Comparison of ENCODE assay signal across 9 mouse cellular contexts in the genomic region with DNA sequence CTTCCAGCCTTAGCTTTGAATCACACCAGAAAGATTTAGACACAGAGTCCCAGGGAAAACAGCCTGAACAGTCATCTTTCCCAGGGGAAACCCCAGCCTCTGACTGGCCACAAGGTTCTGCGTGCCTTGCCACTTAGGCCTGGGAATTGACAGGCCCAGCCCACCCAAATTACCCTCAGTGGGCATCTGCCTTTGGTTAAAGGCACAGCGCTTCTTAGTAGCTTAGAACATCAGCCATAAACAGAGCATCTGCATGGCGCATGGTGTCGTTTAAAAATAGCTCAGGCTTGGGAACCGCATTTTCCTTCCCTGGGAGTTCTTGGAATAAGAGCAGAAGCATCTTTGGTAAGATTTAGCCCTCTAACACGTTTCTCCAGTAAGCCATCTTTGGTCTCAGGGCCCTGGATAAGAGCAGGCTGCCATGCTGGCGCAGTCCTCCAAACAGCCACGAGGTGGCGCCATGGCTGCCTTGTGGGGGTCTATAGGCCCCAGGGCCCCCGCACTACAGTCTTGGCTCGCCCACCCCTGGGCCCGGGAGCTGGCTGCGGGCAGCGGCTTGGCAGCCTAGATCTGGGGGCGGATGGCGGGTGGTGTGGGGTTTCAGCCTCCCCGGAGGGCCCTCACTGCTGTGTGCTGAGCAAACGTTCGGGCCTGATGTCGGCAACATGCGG.
DNase-seq lines count a peak whose midpoint lies in the region; ATAC-seq and TF ChIP-seq lines count a peak whose summit lies in the region.
"Had no signal": no experiment of that assay in that cellular context is flagged by ENCODE, and none has a peak within 500 bp of the region (broad histone marks: within the 10 kb centered on the region; RNA-seq: fewer than 3 reads in every experiment).

No protein-coding gene starts in this region.

- no peak overlapping the region for H3K9ac ChIP-seq in forebrain, embryonic 13.5 days
- H3K9ac ChIP-seq in liver, adult 2 months (ENCODE audit: low read depth, low read length): no peak overlapping the region
- no peak overlapping the region for H3K9ac ChIP-seq in neural tube, embryonic 12.5 days
- H3K9ac ChIP-seq: stomach, embryonic 15.5 days had no signal

- H3K79me2 ChIP-seq in liver, adult 2 months (ENCODE audit: control insufficient read depth, insufficient read depth, low read length): no peaks in the 10 kb centered on the region

- DNase-seq in right cerebral cortex, postnatal 4 days: peak; percentile 59
- DNase-seq in right cerebral cortex, postnatal 36 days (ENCODE audit: low spot score in 2 of 2): no peak
- DNase-seq in heart, postnatal 4 days: peak; percentile 76
- no peak for DNase-seq in liver, adult 2 months (ENCODE audit: extremely low read depth, low read depth, low spot score)
- DNase-seq in MN1 (ENCODE audit: low spot score): no peak

- no peak overlapping the region for H3K4me3 ChIP-seq in bone marrow, adult 2 months (replicated peaks; ENCODE audit: control insufficient read depth, low read depth, low read length)
- no peak overlapping the region for H3K4me3 ChIP-seq in forebrain, embryonic 13.5 days
- H3K4me3 ChIP-seq in liver, adult 2 months (ENCODE audit: insufficient read depth, low read depth, low read length): no peak overlapping the region
- H3K4me3 ChIP-seq in neural tube, embryonic 12.5 days: no peak overlapping the region
- H3K4me3 ChIP-seq: stomach, embryonic 15.5 days had no signal

- H3K27me3 ChIP-seq in forebrain, embryonic 13.5 days: 0 out of 2 replicates have a peak, but pooled peaks cover 4% of the 10 kb centered on the region
- no peaks in the 10 kb centered on the region for H3K27me3 ChIP-seq in liver, adult 2 months (ENCODE audit: control insufficient read depth, insufficient read depth, low read length)
- no peaks in the 10 kb centered on the region for H3K27me3 ChIP-seq in neural tube, embryonic 12.5 days (replicated peaks)
- H3K27me3 ChIP-seq: stomach, embryonic 15.5 days had no signal

- no peaks in the 10 kb centered on the region for H3K4me1 ChIP-seq in bone marrow, adult 2 months (ENCODE audit: control insufficient read depth, insufficient read depth, low read length)
- peaks cover 14% of the 10 kb centered on the region for H3K4me1 ChIP-seq in forebrain, embryonic 13.5 days
- H3K4me1 ChIP-seq in liver, adult 2 months (ENCODE audit: control insufficient read depth, insufficient read depth, low read length): no peaks in the 10 kb centered on the region
- H3K4me1 ChIP-seq in neural tube, embryonic 12.5 days: peaks cover 14% of the 10 kb centered on the region

- no peaks in the 10 kb centered on the region for H3K9me3 ChIP-seq in forebrain, embryonic 13.5 days (replicated peaks)
- no peaks in the 10 kb centered on the region for H3K9me3 ChIP-seq in neural tube, embryonic 12.5 days
- H3K9me3 ChIP-seq: stomach, embryonic 15.5 days had no signal

- 63% methylated on average over 21 of the region's 21 CpGs for WGBS in bone marrow, adult 2 months
- WGBS in forebrain, embryonic 13.5 days: 33% methylated on average over 21 of the region's 21 CpGs
- 48% methylated on average over 21 of the region's 21 CpGs for WGBS in liver, adult 2 months
- 27% methylated on average over 21 of the region's 21 CpGs for WGBS in neural tube, embryonic 12.5 days

- no peak for TF ChIP-seq POLR2A in bone marrow, adult 2 months (IDR thresholded peaks at IDR 0.05; ENCODE audit: borderline replicate concordance, control insufficient read depth, low read depth, low read length)
- TF ChIP-seq POLR2A in liver, adult 2 months (IDR thresholded peaks at IDR 0.05; ENCODE audit: extremely low read depth, insufficient read depth, low read length): no peak

- no peaks in the 10 kb centered on the region for H3K36me3 ChIP-seq in forebrain, embryonic 13.5 days (ENCODE audit: poor library complexity, severe bottlenecking)
- H3K36me3 ChIP-seq in liver, adult 2 months (ENCODE audit: control insufficient read depth, insufficient read depth, low read length): no peaks in the 10 kb centered on the region
- no peaks in the 10 kb centered on the region for H3K36me3 ChIP-seq in neural tube, embryonic 12.5 days
- H3K36me3 ChIP-seq: stomach, embryonic 15.5 days had no signal

- no peak overlapping the region for H3K27ac ChIP-seq in bone marrow, adult 2 months (ENCODE audit: control insufficient read depth, insufficient read depth, low read depth, low read length, poor library complexity)
- H3K27ac ChIP-seq in forebrain, embryonic 13.5 days: no peak overlapping the region
- H3K27ac ChIP-seq in liver, adult 2 months (replicated peaks; ENCODE audit: insufficient read depth, low read depth, low read length): no peak overlapping the region
- no peak overlapping the region for H3K27ac ChIP-seq in neural tube, embryonic 12.5 days
- H3K27ac ChIP-seq: stomach, embryonic 15.5 days had no signal

- H3K4me2 ChIP-seq in forebrain, embryonic 13.5 days: peak overlapping the region; percentile 34
- H3K4me2 ChIP-seq in neural tube, embryonic 12.5 days (replicated peaks): peak overlapping the region; percentile 47
- H3K4me2 ChIP-seq: stomach, embryonic 15.5 days had no signal

- ATAC-seq in forebrain, embryonic 13.5 days: peak; percentile 51; the same call in 1 of the 2 replicates
- ATAC-seq in neural tube, embryonic 12.5 days (ENCODE audit: low FRiP score, low read depth): peak; percentile 45

- peak; percentile 39; the same call in 1 of the 2 replicates for TF ChIP-seq CTCF in bone marrow, adult 2 months (IDR thresholded peaks at IDR 0.05; ENCODE audit: control insufficient read depth, insufficient read depth, low read length)
- peak; percentile 64 for TF ChIP-seq CTCF in liver, adult 2 months (IDR thresholded peaks at IDR 0.05; ENCODE audit: low read depth, low read length)

Comparison
In these comparisons a context has a peak if more than half of its experiments do, and no peak if none do; other contexts are left out.
1. DNase-seq: peak in right cerebral cortex, postnatal 4 days (single experiment) and heart, postnatal 4 days (single experiment); none in right cerebral cortex, postnatal 36 days (0 of 2), liver, adult 2 months (single experiment) and MN1 (single experiment).